Mouse (Mus musculus): ENCODE measurements around the gene Vasp. TPM values are rescaled to one million over a fixed set of nuclear protein-coding genes. Genes with fewer than 3 reads are reported as not detected.

The Vasp gene
- polyA plus RNA-seq (2012; rRNA removed) = 66.4 and 89.0 TPM in 2 replicates

- TF ChIP-seq POLR2A (IDR thresholded peaks at IDR 0.05; ENCODE audit: borderline replicate concordance, extremely low read depth, insufficient read depth, insufficient read length, poor library complexity, severe bottlenecking) (peak; percentile 23; the same call in 1 of the 2 replicates), CTCF (IDR thresholded peaks at IDR 0.05; ENCODE audit: borderline replicate concordance, extremely low read depth, insufficient read depth, insufficient read length) (no peak)
Measured at GRCm38 (mm10) chr7:19271238-19272172, at the start of gene Vasp. Gene Vasp, minus strand, starts transcription at chr7:19271817.

GRCm38 (mm10) chr7:19320637-19321036 lies 49.0 kb upstream of the Vasp start:
- TF ChIP-seq CTCF (IDR thresholded peaks at IDR 0.05; ENCODE audit: borderline replicate concordance, extremely low read depth, insufficient read depth, insufficient read length) = no peak
- no peak for TF ChIP-seq POLR2A (IDR thresholded peaks at IDR 0.05; ENCODE audit: borderline replicate concordance, extremely low read depth, insufficient read depth, insufficient read length, poor library complexity, severe bottlenecking)
- DNase-seq (ENCODE audit: low read depth) = no peak

More at GRCm38 (mm10) chr7:19271238-19272172, at the start of gene Vasp:
- peak; percentile 93 for DNase-seq (ENCODE audit: low read depth)

- peak; percentile 99 for DNase-seq (ENCODE audit: low read depth)
- TF ChIP-seq POLR2A (IDR thresholded peaks at IDR 0.05; ENCODE audit: borderline replicate concordance, extremely low read depth, insufficient read depth, insufficient read length, poor library complexity, severe bottlenecking) = 0 out of 2 replicates have a peak, but pooled peaks have one; percentile 7
- TF ChIP-seq CTCF (IDR thresholded peaks at IDR 0.05; ENCODE audit: borderline replicate concordance, extremely low read depth, insufficient read depth, insufficient read length) = peak; percentile 30; the same call in 1 of the 2 replicates
Measured at GRCm38 (mm10) chr7:19319906-19320305, 48.3 kb upstream of the Vasp start.

GRCm38 (mm10) chr7:19319458-19319857 lies 47.8 kb upstream of the Vasp start:
- no peak for DNase-seq (ENCODE audit: low read depth)
- no peak for TF ChIP-seq POLR2A (IDR thresholded peaks at IDR 0.05; ENCODE audit: borderline replicate concordance, extremely low read depth, insufficient read depth, insufficient read length, poor library complexity, severe bottlenecking)
- no peak for TF ChIP-seq CTCF (IDR thresholded peaks at IDR 0.05; ENCODE audit: borderline replicate concordance, extremely low read depth, insufficient read depth, insufficient read length)

GRCm38 (mm10) chr7:19318676-19319075 lies 47.1 kb upstream of the Vasp start:
- no peak for DNase-seq (ENCODE audit: low read depth)
- TF ChIP-seq POLR2A (IDR thresholded peaks at IDR 0.05; ENCODE audit: borderline replicate concordance, extremely low read depth, insufficient read depth, insufficient read length, poor library complexity, severe bottlenecking) = no peak
- TF ChIP-seq CTCF (IDR thresholded peaks at IDR 0.05; ENCODE audit: borderline replicate concordance, extremely low read depth, insufficient read depth, insufficient read length) = no peak

GRCm38 (mm10) chr7:19318201-19318600 lies 46.6 kb upstream of the Vasp start:
- no peak for DNase-seq (ENCODE audit: low read depth)
- TF ChIP-seq POLR2A (IDR thresholded peaks at IDR 0.05; ENCODE audit: borderline replicate concordance, extremely low read depth, insufficient read depth, insufficient read length, poor library complexity, severe bottlenecking) = no peak
- TF ChIP-seq CTCF (IDR thresholded peaks at IDR 0.05; ENCODE audit: borderline replicate concordance, extremely low read depth, insufficient read depth, insufficient read length) = no peak

- TF ChIP-seq POLR2A (IDR thresholded peaks at IDR 0.05; ENCODE audit: borderline replicate concordance, extremely low read depth, insufficient read depth, insufficient read length, poor library complexity, severe bottlenecking) (no peak), CTCF (IDR thresholded peaks at IDR 0.05; ENCODE audit: borderline replicate concordance, extremely low read depth, insufficient read depth, insufficient read length) (no peak)
- no peak for DNase-seq (ENCODE audit: low read depth)
Measured at GRCm38 (mm10) chr7:19316451-19317161, 45.0 kb upstream of the Vasp start.

- no peak for DNase-seq (ENCODE audit: low read depth)
- TF ChIP-seq POLR2A (IDR thresholded peaks at IDR 0.05; ENCODE audit: borderline replicate concordance, extremely low read depth, insufficient read depth, insufficient read length, poor library complexity, severe bottlenecking) (no peak), CTCF (IDR thresholded peaks at IDR 0.05; ENCODE audit: borderline replicate concordance, extremely low read depth, insufficient read depth, insufficient read length) (no peak)
Measured at GRCm38 (mm10) chr7:19314033-19314432, 42.4 kb upstream of the Vasp start.

- DNase-seq (ENCODE audit: low read depth) = no peak
- no peak for TF ChIP-seq POLR2A (IDR thresholded peaks at IDR 0.05; ENCODE audit: borderline replicate concordance, extremely low read depth, insufficient read depth, insufficient read length, poor library complexity, severe bottlenecking)
Measured at GRCm38 (mm10) chr7:19311991-19312390, 40.4 kb upstream of the Vasp start.

- TF ChIP-seq POLR2A (IDR thresholded peaks at IDR 0.05; ENCODE audit: borderline replicate concordance, extremely low read depth, insufficient read depth, insufficient read length, poor library complexity, severe bottlenecking) (no peak), CTCF (IDR thresholded peaks at IDR 0.05; ENCODE audit: borderline replicate concordance, extremely low read depth, insufficient read depth, insufficient read length) (peak; percentile 58)
- DNase-seq (ENCODE audit: low read depth) = peak; percentile 98
Measured at GRCm38 (mm10) chr7:19309884-19310641, 38.4 kb upstream of the Vasp start, which contains the start of gene Fosb. Gene Fosb, minus strand, starts transcription at chr7:19310051.
